Mouse (Mus musculus) activated CD4-positive, CD25-positive, alpha-beta regulatory T cell, adult 9 weeks (primary cell): ENCODE data around the gene Gprc6a. TPM values are rescaled to one million over a fixed set of nuclear protein-coding genes. Genes with fewer than 3 reads are reported as not detected.

Experiments used
- polyA plus RNA-seq: library from polyadenylated mRNA; unstranded; fragments of 100-300 nt; shearing (Covaris generic); gene quantifications from one replicate; pipeline ENCODE4 v1.2.1, GENCODE M21; 2017

Gene Gprc6a
- not detected for polyA plus RNA-seq

DNA sequence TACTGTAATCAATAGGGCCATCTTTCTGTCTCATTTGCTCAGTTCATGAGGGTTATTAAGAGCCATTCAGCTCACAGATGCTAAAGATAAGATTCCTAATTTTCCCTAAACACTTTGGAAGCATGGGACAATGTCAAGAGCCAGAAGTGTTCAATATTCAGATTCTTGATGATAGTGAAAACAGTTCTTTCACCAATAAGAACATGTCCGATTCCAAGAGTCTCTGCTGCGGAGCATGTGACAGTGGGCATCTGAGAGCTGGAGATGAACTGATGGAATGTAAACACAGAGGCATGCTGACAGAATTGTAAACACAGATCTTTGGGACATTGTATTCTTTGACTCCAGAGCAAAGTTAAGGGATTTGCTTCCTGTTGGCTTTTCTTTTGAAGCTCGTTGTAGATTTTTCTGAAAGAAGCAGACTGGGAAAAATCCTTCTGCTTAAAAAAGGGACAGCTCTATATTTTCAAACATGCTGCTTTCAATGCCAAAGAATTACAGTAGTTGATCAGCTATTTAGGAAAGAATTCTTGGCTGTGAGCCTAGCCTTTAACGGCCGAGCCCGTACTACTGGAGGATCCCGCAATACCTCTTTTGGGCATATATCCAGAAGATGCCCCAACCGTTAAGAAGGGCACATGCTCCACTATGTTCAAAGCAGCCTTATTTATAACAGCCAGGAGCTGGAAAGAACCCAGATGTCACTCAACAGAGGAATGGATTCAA lies at the start of gene Gprc6a:
Gprc6a (minus strand) TSS at position 51 of the 726 bp plus-strand sequence.

DNA sequence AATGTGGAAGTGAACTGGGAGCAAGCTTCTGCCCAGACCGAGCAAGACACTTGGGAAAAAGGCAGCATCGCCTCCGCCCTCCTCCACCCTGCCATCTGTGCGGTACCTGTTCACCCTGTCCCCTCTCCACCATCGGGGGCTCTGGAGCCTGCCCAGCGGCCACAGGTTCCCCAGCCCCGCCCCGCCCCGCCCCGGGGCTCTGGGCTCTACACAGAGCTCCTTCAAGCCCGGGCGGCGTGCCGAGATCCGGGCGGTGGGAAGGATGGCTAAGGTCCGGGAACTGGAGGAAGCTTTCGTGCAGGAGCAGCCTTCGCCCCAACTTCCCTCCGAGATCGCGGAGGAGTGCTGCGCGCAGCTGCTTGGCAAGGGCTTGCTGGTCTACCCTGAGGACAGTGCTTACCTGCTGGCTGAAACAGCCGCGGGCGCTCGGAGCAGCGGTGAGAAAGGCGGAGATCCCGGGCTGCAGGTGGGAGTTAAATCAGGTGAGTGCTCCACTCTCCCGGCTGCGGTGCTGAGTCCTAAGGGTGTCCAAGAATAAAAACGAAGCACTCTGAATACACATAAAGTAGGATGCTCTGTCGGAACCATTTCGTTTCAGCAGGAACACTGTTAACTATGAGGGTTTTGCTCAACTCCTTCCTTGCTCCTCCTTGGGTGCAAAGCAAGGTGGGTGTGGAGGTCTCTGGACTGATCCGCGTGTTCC lies 46.4 kb upstream of the Gprc6a start, which contains the start of gene Rfx6:
Rfx6 (plus strand) TSS at position 209 of the 703 bp plus-strand sequence.

DNA sequence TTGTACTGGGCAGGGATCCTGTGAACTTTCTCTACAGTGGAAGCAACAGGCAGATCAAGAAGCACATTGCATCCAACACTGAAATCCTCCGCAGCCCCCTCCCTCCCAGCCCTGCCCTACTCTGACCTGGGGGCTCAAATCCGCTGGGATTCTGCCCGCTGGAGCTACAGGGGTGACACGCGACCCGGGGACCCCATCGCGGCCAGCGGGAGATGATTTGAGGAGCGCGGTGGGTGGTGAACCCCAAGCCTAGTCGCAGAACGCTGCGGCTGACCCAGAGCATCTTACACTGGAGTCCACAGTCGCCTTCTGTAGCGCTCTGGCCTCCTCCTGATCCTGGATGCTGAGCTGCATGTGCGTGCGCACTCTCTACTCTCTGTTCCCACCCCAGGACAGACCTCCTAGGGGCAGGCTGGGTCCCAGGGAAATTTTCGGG lies 41.1 kb downstream of the Gprc6a start, which contains the start of gene Fam162b:
Fam162b (minus strand) TSS at position 379 of the 436 bp plus-strand sequence.

Other genes starting within 250 kb of the Gprc6a start
- 18.2 TPM for gene Gm49339, start 150.8 kb downstream of the Gprc6a start, polyA plus RNA-seq
- gene Lilr4b, start 150.8 kb downstream of the Gprc6a start, polyA plus RNA-seq = 41.9 TPM
- gene Lilrb4a, start 140.5 kb downstream of the Gprc6a start, polyA plus RNA-seq = 93.0 TPM
- not detected for gene Fam162b, start 40.9 kb downstream of the Gprc6a start, polyA plus RNA-seq
- gene Rfx6, start 46.3 kb upstream of the Gprc6a start, polyA plus RNA-seq = not detected